Mouse (Mus musculus) liver, adult (tissue): Measurements from ENCODE around the gene Slc39a3.

Experiments
- GATA4 ChIP-seq: IDR thresholded peaks from 2 replicates; pipeline ENCODE4 v1.6.1; 2014; ENCODE audit warnings: mild to moderate bottlenecking, low read length; ENCODE audit not compliant: insufficient replicate concordance

Slc39a3 gene

GRCm38 (mm10) chr10:80997332-80997731 lies 39.9 kb downstream of the Slc39a3 start:
- TF ChIP-seq GATA4 = no peak

- no peak for TF ChIP-seq GATA4
These were observed 40.7 kb downstream of the Slc39a3 start for GRCm38 (mm10) chr10:80996501-80996900.

GRCm38 (mm10) chr10:80995091-80995632 lies 42.1 kb downstream of the Slc39a3 start:
- TF ChIP-seq GATA4 = no peak

GRCm38 (mm10) chr10:80994621-80995020 lies 42.6 kb downstream of the Slc39a3 start:
- TF ChIP-seq GATA4 = no peak

GRCm38 (mm10) chr10:80993276-80993675 lies 44.0 kb downstream of the Slc39a3 start:
- TF ChIP-seq GATA4 = no peak

- TF ChIP-seq GATA4 = no peak
These were observed 45.3 kb downstream of the Slc39a3 start for GRCm38 (mm10) chr10:80991945-80992344.

GRCm38 (mm10) chr10:80991007-80991406 lies 46.2 kb downstream of the Slc39a3 start:
- no peak for TF ChIP-seq GATA4

GRCm38 (mm10) chr10:80990406-80990805 lies 46.8 kb downstream of the Slc39a3 start:
- no peak for TF ChIP-seq GATA4

- no peak for TF ChIP-seq GATA4
These were observed 47.8 kb downstream of the Slc39a3 start for GRCm38 (mm10) chr10:80989446-80989845.

GRCm38 (mm10) chr10:80987709-80988441 lies 49.4 kb downstream of the Slc39a3 start:
- TF ChIP-seq GATA4 = no peak

- TF ChIP-seq GATA4 = no peak
These were observed 50.5 kb downstream of the Slc39a3 start for GRCm38 (mm10) chr10:80986754-80987153.

- no peak for TF ChIP-seq GATA4
These were observed 51.1 kb downstream of the Slc39a3 start for GRCm38 (mm10) chr10:80985970-80986701.

GRCm38 (mm10) chr10:80985241-80985969 lies 51.8 kb downstream of the Slc39a3 start:
- no peak for TF ChIP-seq GATA4

- TF ChIP-seq GATA4 = no peak
These were observed 53.0 kb downstream of the Slc39a3 start for GRCm38 (mm10) chr10:80984223-80984622.

GRCm38 (mm10) chr10:80982381-80982780 lies 54.8 kb downstream of the Slc39a3 start:
- no peak for TF ChIP-seq GATA4
